Mouse (Mus musculus): ENCODE measurements at regions not wholly inside any gene's neighbourhood (a gene's known extent, or its start where the extent isn't known, plus 50 kb on each side); places are given as distances from the start of the nearest gene placed in this dataset.

- no peak for DNase-seq
Measured at GRCm38 (mm10) chr11:17630172-17630553, 323.5 kb downstream of the Etaa1 start.

GRCm38 (mm10) chr11:17637158-17637557, 316.5 kb downstream of the Etaa1 start:
- DNase-seq: no peak

- DNase-seq: no peak
Measured at GRCm38 (mm10) chr11:17639922-17640321, 313.8 kb downstream of the Etaa1 start.

- no peak for DNase-seq
Measured at GRCm38 (mm10) chr11:17647441-17647840, 306.2 kb downstream of the Etaa1 start.

- peak; percentile 8 for DNase-seq
Measured at GRCm38 (mm10) chr11:17651389-17652156, 302.1 kb downstream of the Etaa1 start.

- no peak for DNase-seq
Measured at GRCm38 (mm10) chr11:17655840-17656239, 297.8 kb downstream of the Etaa1 start.

GRCm38 (mm10) chr11:17657720-17658119, 296.0 kb downstream of the Etaa1 start:
- no peak for DNase-seq

- no peak for DNase-seq
Measured at GRCm38 (mm10) chr11:17658289-17658688, 295.4 kb downstream of the Etaa1 start.

GRCm38 (mm10) chr11:17658717-17659116, 295.0 kb downstream of the Etaa1 start:
- DNase-seq: no peak

- no peak for DNase-seq
Measured at GRCm38 (mm10) chr11:17663893-17664292, 289.8 kb downstream of the Etaa1 start.

- DNase-seq: no peak
Measured at GRCm38 (mm10) chr11:17665624-17666552, 287.8 kb downstream of the Etaa1 start.

- no peak for DNase-seq
Measured at GRCm38 (mm10) chr11:17680998-17681397, 272.7 kb downstream of the Etaa1 start.

- DNase-seq: peak; percentile 9
Measured at GRCm38 (mm10) chr11:17685711-17686113, 268.0 kb downstream of the Etaa1 start.

GRCm38 (mm10) chr11:17686806-17687205, 266.9 kb downstream of the Etaa1 start:
- no peak for DNase-seq

GRCm38 (mm10) chr11:17694145-17694544, 259.5 kb downstream of the Etaa1 start:
- no peak for DNase-seq

- no peak for DNase-seq
Measured at GRCm38 (mm10) chr11:17708769-17709168, 244.9 kb downstream of the Etaa1 start.

GRCm38 (mm10) chr11:17722051-17722450, 231.6 kb downstream of the Etaa1 start:
- no peak for DNase-seq

- no peak for DNase-seq
Measured at GRCm38 (mm10) chr11:17727258-17728034, 226.2 kb downstream of the Etaa1 start.

GRCm38 (mm10) chr11:17733075-17733474, 220.6 kb downstream of the Etaa1 start:
- DNase-seq: no peak

GRCm38 (mm10) chr11:17734519-17734918, 219.2 kb downstream of the Etaa1 start:
- no peak for DNase-seq

- DNase-seq: no peak
Measured at GRCm38 (mm10) chr11:17738879-17739278, 214.8 kb downstream of the Etaa1 start.

GRCm38 (mm10) chr11:17743821-17744220, 209.9 kb downstream of the Etaa1 start:
- no peak for DNase-seq

- no peak for DNase-seq
Measured at GRCm38 (mm10) chr11:17750345-17750744, 203.3 kb downstream of the Etaa1 start.
